Mouse (Mus musculus) small intestine, adult 2 months (tissue): ENCODE measurements around the gene Ythdf1.

Experiments
- CTCF ChIP-seq: fragments of 200-500 bp; IDR thresholded peaks from 2 replicates; pipeline ENCODE4 v1.5.1; 2012; ENCODE audit warnings: low read depth, mild to moderate bottlenecking, control low read depth, inconsistent platforms, low read length, moderate library complexity, mixed read lengths; ENCODE audit not compliant: insufficient replicate concordance, insufficient read length; ENCODE audit errors: extremely low read depth
- POLR2A ChIP-seq: fragments of 200-500 bp; IDR thresholded peaks from 2 replicates; pipeline ENCODE4 v1.6.1; 2012; ENCODE audit warnings: low read depth, mild to moderate bottlenecking, control low read depth, inconsistent platforms, low read length, moderate library complexity

DNA sequence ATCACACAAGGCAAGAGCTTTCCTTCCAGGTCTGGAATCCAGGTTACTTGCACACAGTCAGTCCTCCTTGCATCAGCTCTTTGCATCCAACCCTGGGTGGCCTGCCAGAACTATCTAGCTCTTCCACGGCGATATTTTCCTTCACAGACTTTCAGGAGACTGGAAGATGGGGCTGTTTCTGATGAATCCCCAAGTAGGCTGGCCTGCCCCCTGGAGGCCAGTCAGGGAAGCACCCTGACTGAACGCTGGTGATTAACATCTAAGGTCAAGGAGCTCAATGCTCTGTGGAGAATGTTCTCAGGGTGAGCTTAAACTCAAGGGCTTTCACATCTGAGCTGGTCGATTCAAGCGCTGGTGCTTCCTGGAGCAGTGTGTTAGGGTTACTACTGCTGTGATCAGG, 43.2 kb upstream of the Ythdf1 start:
- TF ChIP-seq POLR2A (no peak), CTCF (peak; percentile 97; the same call in 1 of the 2 replicates)
